Mouse (Mus musculus) lung, postnatal 10 days (tissue): ENCODE results near the gene Trit1.

Source experiments
- DNase-seq: peaks from one replicate; pipeline ENCODE4 v3.0.0; 2021

Trit1 gene

DNA sequence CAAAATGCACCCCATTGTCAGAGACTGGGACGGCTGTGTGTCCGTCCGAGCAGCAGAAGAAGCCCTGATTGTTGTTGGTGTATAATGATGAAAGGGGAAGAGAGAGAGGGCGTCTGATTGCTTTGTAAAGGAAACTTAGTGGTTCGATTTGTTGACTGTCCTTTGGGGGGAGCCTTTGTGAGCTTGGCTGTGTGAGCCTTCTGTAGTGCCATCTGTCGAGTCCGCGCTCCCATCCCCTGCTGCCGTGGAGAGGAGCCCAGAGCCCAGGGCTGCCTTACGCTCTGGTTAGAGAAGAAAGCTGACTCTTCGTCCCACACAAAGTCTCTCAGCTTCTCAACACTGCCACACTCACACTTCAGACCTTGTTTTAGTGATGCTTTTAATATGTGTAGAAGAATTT, 36.8 kb downstream of the Trit1 start:
- DNase-seq = no peak

DNA sequence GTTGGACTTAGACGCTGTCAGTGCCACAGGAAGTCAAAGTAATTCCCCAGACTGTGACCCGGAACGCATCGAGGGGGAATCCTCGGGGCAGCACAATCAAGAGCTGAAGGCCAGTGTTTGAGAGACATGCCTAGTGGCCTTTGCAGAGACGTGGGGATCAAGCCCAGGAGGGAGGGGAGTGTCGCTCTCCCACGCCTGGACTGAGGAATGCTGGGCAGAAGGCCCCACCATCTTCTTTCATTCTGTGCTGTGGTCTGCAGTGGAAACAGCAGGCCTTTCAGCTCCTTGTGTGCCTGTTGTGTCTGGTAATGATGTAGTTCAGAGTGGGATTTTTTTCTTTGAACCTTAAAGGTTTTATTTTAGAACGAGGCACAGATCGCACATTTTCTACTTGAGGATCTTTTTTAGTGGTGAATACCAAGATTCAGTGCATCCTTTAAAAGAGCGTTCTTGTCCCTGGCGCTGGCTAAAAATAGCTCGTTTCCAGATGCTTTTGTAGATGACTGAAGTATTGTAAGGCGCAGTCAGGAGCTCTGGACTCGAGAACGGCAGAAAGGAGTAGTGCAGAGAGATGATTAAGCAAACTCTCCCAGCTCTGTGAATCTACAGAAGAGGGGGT, 37.9 kb downstream of the Trit1 start:
- no peak for DNase-seq

DNA sequence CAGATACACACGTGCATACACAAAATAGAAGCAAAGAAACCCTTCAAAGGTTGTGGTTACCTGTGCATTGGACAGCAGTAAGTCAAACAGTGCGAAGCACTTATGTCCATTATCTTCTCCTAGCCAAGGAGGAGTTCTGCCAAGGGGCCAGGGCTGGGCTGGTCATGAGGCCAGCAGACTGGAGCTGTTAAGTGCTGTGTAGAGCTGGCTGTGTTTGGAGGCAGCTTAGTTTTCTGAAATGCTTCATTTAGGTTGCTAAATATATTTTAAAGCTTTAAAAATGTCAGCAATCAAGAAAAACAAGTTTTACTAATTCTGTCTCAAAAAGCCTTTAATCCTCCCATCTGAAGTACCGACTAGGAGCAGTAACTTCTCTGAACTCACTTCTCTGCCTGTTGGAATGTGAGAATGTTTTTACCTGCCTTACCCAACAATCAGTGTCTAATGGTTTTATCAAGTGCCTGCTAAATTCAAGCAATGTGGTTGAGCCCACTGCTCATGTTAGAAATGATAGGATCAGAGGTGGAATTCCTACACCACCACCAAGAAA, 40.2 kb downstream of the Trit1 start:
- peak; percentile 14 for DNase-seq

DNA sequence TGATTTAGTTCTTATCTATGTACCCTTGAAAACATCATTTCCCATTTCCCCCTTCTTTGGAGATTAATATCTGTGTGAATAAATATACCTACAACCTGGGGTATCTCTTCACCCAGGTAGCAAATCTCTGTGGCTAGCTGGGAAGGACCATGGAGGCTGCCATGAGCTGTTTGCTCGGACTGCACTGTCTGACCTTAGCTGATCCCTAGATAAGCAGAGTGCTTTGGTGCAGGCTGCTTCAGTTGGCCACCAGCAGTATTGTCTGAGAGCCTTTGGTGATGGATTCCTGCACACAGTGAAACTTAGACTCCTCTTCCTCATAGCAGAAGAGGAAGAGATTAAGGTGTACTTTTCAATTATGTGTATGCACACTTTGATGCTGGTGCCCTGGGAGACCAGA, 41.6 kb downstream of the Trit1 start:
- DNase-seq = no peak

DNA sequence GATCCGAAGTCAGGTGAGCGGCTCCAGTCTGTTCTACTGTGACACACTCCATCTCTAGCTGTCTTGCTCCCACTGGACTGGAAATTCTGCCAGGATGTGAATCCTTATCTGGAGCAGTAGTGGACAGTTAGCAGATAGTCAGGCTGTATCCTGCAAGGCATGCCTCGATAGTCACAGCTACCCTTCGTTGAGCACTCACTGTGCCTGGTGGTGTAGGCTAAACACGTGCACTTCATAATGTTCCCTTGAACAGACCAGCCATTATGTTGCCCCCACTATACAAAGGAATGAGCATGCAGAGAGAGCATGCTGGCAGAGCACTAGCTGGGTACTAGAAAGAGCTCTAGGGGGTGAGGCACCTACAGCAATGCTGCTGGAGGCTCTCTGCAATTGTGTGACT, 45.3 kb downstream of the Trit1 start:
- DNase-seq = no peak

DNA sequence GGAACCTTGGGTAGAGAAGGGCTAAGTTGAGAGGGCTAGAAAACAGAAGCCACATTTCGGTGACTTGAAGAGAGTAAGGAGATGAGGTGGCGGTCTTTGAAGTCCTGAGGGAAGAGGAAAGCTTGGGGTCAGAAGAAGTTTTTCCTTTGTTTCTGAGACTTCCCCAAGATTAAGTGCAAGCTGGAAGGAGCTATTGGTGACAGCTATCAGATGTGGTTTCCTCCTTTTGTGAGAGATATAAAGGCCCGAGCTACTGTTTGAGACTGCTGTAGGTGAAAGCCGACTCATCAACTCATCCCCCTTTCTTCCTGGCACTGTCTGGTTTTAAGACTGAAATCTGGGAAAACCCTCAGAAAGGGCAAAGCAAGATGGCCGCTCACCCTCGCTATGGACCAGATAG, 52.2 kb downstream of the Trit1 start:
- no peak for DNase-seq

DNA sequence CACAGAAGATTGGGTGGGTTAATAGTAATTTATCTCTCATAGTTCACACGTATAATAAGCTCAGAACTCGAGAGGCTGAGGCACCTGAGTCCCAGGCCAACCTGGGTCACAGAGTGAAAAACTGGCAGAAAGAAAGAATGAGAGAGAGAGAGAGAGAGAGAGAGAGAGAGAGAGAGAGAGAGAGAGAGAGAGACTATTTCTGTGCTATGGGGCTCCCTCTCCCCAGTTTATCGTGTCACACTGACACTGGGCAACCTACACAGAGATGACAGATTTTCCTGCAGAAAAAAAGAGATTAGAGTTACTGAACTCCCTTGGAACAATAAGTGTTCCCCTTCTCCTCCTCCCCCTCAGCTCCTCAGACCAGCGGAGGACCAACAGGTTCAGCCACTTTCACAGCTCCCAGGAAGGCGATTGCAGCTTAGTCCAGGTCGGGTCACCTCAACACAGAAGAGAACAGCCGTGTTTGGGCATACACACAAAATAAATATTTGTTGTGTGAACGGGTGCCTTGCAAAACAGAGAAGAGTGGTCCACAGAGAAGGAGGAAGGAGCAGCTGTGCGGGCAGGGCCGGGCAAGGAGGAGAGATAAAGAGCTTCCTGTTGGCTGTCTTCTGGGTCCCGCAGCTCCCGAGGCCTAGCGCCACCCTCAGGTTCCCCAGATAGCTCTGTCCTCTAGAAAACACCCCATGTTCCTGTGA, 55.0 kb downstream of the Trit1 start:
- peak; percentile 69 for DNase-seq

DNA sequence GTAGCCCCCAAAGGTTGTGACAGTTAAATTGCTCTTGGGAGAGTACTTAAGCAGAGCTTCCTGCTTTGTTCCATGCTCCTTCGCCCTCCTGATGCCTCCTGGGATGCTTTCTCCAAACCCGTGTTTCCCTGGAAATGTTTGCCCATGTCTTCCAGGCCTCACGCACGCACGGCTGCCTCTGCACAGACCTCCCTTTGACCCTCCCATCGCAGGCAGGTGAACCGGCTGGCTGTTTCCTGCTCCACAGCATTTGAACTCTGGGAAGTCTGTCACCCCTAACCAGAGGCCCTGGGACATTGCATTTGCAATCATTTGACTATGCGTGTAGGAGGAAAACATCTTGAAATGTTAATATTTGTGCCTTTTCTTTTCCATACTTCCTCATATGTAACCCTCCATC, 60.5 kb downstream of the Trit1 start:
- no peak for DNase-seq

DNA sequence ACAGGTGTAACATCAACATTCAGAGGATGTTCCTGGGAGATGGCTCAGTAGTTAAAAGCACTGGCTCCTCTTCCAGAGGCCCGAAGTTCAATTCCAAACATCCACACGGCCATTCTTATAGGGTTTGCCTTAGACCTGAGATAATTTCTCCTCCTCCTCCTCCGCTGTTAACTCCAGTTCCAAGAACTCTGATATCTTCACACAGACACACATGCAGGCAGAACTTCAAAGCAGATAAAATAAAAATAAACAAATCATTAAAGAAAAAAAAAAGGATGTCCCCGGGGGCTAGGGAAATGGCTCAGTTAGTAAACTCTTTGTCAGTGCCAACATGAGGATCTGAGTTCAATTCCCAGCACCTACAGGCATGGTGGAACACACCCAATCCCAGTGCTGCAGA, 61.8 kb downstream of the Trit1 start:
- DNase-seq = no peak

DNA sequence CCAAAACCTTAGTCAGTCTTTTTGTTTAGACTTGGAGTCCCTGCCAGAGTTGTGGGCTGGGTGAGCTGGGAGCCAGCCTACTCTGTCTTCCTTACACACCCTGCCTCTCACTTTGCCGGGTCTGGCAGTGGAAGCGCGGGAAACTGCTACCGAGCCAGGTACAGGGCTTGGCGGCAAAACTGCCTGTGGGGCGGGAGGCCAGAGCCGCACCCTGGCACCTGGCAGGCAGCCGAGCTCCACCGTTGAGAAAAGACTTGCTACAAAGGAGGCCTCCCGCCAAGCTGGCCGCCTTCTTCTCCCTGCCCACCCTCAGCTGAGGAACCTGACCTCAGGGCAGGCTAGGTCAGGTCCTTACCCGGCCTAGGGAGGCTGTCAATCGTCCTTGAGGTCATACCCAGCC, 64.4 kb downstream of the Trit1 start:
- peak; percentile 52 for DNase-seq

DNA sequence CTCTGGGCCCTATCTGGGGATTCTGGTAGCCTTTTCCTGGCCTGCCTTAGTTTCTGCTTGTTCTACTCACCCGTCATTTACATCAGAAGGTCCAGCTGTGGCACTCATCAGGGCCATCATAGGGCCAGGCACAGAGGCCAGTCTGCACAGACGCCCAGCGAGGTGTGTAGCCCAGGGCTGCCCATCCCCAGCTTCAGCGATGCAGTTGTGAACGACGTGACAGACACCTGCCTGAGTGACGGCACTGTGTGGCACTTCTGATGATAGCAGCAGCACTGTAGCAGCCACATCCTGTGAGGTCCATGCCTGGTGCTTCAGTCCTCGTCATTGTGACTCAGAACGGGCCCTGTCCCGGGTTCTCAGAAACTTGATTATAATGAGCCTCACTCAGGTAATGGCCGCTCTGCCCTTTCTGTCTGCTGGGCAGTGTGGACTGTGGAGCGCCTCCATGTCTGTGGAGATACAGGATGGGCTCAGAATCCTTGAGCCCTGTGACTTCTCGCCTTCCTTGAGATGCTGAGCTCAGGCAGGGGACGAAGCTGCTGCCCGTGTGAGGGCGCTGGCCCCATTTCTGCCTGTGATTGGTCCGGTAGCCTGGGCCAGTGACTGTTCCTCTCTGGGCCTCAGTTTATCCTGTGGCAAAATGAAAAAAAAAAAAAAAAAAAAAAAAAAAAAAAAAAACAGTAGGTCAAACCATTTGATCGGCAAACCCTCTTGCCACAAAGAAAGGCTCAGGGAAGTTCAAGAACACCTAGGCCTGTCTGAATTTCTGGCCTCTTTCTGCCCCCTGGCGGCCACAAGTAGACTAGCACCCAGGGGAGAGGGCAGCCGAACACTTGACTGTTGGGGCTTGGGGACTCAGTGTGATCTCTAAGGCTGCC, 66.1 kb downstream of the Trit1 start:
- DNase-seq = peak; percentile 68

DNA sequence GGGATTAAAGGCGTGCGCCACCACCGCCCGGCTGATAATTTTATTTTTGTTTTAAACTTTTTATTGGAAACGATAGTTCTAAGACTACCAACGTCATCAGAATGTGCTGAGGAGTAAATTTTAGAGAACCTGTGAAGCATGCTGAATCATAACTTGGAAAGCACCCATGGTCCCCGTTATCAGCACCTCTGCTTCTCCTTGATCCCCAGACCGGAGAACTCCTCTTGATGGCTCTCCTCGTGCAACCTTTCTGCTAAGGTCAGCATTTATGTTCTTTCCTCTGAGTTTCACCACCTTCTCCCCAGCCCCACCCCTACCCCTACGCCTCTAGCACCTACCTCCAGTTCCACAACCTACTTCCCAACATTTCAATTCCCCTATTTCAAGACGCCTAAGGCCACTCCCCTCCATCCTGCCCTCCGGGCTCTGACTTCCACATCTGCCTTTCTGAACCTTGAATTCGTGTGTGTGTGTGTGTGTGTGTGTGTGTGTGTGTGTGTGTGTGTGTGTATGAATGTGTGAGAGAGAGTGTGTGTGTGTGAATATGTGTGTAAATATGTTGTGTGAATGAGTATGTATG, 67.0 kb downstream of the Trit1 start:
- no peak for DNase-seq

DNA sequence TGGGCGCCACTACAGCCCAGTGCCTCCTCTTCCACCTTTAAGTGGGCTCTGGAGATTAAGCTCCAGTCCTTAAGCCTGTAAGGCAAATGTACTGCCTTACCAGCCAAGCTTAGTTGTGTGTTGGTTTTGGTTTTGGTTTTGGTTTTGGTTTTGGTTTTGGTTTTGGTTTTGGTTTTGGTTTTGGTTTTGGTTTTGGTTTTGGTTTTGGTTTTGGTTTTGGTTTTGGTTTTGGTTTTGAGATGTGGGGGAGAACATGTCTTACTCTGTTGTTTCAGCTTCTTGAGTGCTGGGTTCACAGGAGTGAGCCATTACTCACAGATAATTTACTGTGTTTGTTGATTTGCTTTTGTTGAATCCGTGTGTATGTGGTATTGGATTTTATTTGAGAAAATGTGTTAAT, 68.9 kb downstream of the Trit1 start:
- no peak for DNase-seq

DNA sequence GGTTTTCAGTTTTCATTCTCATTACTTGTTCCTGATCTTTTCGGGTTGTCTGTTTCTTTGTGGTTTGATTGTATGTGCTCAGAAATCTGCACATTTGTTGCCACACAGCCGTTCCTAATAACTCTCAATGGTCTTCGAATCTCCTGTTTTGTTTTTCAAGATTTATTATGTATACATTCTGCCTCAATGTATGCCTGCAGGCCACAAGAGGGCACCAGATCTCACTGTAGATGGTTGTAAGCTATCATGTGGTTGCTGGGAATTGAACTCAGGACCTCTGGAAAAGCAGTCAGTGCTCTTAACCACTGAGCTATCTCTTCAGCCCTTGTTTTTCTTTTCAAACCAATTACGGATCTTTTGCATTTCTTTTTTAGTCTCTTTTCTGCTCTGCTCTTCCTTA, 70.0 kb downstream of the Trit1 start:
- no peak for DNase-seq

DNA sequence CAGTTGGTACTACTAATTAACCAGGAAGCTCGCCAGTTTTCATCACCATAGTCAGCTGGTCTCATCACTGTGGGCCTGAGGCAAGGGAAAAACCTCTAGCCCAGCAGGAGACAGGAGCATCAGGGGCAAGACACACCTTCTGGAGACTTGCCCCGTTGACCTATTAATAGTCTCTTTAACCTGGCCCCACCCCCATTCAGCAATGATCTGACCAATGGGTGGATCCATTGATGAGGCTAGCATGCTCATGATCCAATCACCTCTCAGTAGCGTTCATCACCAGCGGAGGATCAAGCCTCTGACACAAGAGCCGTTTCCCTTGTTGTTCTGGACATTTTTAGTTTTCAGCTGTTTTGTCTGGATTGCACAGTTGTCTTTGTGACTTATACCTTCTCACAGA, 76.2 kb downstream of the Trit1 start:
- no peak for DNase-seq

DNA sequence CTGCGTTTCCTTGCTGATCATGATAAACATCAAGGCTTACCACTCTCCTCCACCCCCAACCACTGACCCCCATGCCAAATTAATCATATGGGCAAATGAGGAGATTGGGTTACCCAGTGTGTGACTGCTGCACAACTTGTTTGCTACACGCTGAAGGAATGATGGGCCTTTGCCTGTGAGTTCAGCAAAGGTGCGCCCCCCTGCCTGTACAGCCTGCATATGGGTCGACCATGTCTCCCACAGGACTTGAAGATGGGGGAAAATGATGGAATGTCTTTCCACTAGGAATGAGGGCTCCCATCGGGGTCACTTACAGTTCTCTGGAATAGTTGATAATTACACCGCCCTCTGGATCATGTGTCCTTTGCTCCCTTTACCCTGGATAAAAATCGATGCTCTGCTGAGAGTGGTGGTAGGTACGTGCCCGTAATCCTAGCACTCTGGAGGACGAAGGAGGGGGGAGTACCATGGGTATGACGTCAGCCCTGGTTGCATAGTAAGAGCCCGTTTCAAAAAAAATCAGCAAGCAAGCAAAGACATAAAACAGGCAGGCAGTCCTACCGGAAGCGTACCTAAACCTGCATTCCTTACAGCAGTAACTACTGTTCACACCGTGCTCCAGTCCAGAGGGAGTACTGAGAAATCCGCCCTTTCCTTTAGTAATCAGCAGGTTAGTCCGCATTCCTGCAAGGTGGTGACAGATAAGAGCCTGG, 76.8 kb downstream of the Trit1 start:
- DNase-seq = no peak

DNA sequence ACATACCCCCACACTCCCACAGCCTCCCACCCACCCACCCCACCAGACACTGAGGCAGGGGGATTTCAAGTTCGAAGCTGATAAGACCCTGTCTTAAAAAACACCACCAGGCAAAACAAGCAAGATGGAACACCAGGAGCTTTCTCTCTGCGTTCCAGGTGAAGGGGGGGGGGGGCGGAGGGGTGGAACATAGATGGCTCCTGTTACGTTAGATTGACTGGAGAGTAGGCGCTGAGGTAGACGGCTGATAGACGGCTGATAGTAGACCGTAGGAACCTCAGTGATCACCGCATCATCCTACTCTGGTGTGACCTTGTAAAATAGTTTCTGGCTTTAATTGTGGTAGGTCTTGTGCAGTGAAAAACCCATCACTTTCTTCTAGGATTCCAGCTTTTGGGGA, 77.5 kb downstream of the Trit1 start:
- no peak for DNase-seq
